Mouse (Mus musculus) kidney, postnatal 36 days (tissue): ENCODE data around the gene Epm2a.
"Not testable (repeated sequence)": the region's sequence is repeated elsewhere in the genome, so short reads cannot be mapped to it uniquely, and the experiment has no call there.

Source experiments
- DNase-seq, 2 experiments: peaks; one replicate each; pipeline ENCODE4 v3.0.0; 2021 to 2022; ENCODE audit warnings: mixed read lengths in 2 of 2

Epm2a gene

GRCm38 (mm10) chr10:11343205-11344141 is at the start of gene Epm2a:
TSS of gene Epm2a (plus strand) at chr10:11343404.
- DNase-seq: peak; percentile 91 to 92

GRCm38 (mm10) chr10:11298418-11298817 is 44.8 kb upstream of the Epm2a start:
- no peak for DNase-seq

GRCm38 (mm10) chr10:11305365-11306053 is 37.7 kb upstream of the Epm2a start:
- peak in 1 of 2 experiments; percentile 34 for DNase-seq

GRCm38 (mm10) chr10:11306054-11306367 is 37.2 kb upstream of the Epm2a start:
- DNase-seq: peak; percentile 29 to 35

GRCm38 (mm10) chr10:11309866-11310265 is 33.3 kb upstream of the Epm2a start:
- DNase-seq: no peak

GRCm38 (mm10) chr10:11310481-11310880 is 32.7 kb upstream of the Epm2a start:
- DNase-seq: no peak

GRCm38 (mm10) chr10:11317856-11318454 is 25.2 kb upstream of the Epm2a start:
- not testable (repeated sequence) for DNase-seq

- no peak for DNase-seq
Observed at GRCm38 (mm10) chr10:11319446-11319970, 23.7 kb upstream of the Epm2a start.

GRCm38 (mm10) chr10:11322316-11322715 is 20.9 kb upstream of the Epm2a start:
- DNase-seq: no peak

- DNase-seq: no peak
Observed at GRCm38 (mm10) chr10:11323202-11323898, 19.9 kb upstream of the Epm2a start.

GRCm38 (mm10) chr10:11326526-11326925 is 16.7 kb upstream of the Epm2a start:
- peak in 1 of 2 experiments; percentile 22 for DNase-seq

- no peak for DNase-seq
Observed at GRCm38 (mm10) chr10:11344536-11345468, 1.6 kb downstream of the Epm2a start.

GRCm38 (mm10) chr10:11350243-11350974 is 7.2 kb downstream of the Epm2a start:
- DNase-seq: not testable (repeated sequence)

GRCm38 (mm10) chr10:11354609-11355008 is 11.4 kb downstream of the Epm2a start:
- no peak for DNase-seq

GRCm38 (mm10) chr10:11361985-11362692 is 18.9 kb downstream of the Epm2a start:
- DNase-seq: peak; percentile 29 to 52

GRCm38 (mm10) chr10:11362896-11363487 is 19.8 kb downstream of the Epm2a start:
- DNase-seq: no peak

GRCm38 (mm10) chr10:11381302-11381701 is 38.1 kb downstream of the Epm2a start:
- DNase-seq: no peak

- peak in 1 of 2 experiments; percentile 2 for DNase-seq
Observed at GRCm38 (mm10) chr10:11410926-11411325, 67.7 kb downstream of the Epm2a start.

- DNase-seq: no peak
Observed at GRCm38 (mm10) chr10:11420071-11420470, 76.9 kb downstream of the Epm2a start.
